Mouse (Mus musculus): Measurements from ENCODE around the gene Hist3h2a. TPM values are rescaled to one million over a fixed set of nuclear protein-coding genes. Genes with fewer than 3 reads are reported as not detected.
A peak's percentile ranks its signal among the peaks of the same experiment; 100 is the strongest.

Gene Hist3h2a
- polyA plus RNA-seq, 1 experiment from 2014 or later, result 152 TPM

DNA sequence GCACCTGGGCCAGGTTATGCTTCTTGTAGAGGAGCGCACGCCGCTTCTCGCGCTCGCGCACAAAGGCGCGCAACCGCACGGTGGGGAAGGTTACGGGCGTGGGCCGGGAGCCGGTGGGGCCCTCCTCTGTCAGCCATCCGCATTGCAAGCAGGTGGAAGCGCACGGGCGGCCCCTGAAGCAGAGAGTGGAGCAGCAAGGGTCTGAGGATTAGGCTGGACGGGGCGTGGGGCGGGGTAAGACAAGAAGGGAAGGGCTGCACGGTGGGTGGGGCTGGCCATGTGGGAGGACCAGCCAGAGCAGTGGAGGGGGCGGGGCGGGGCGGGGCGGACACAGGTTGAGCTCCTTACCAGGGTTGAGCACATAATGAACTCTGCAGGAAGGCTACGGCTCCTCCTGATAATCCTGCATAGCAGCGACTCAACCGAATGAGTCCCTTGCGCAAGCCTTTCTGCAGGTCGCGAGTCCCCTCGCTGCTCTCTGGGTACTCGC lies 39.9 kb downstream of the Hist3h2a start:
- Histone ChIP-seq H3K4me3 (replicated peaks; ENCODE audit: low read length) (peak overlapping the region; percentile 50), H3K4me2 (ENCODE audit: low read length) (peak overlapping the region; percentile 72), H3K27ac (ENCODE audit: low read length) (no peak overlapping the region), H3K27me3 (replicated peaks; ENCODE audit: control insufficient read depth, insufficient read depth, low read length) (peaks cover 3% of the 10 kb centered on the region; the same call in 1 of the 2 replicates), H3K9ac (replicated peaks; ENCODE audit: low read depth, low read length) (peak overlapping the region; percentile 60), H3K4me1 (replicated peaks; ENCODE audit: control insufficient read depth, insufficient read depth, low read length) (peaks cover 6% of the 10 kb centered on the region), H3K9me3 (ENCODE audit: control insufficient read depth, low read length) (no peaks in the 10 kb centered on the region), H3K36me3 (ENCODE audit: control insufficient read depth, insufficient read depth) (peaks cover 5% of the 10 kb centered on the region; the same call in 1 of the 2 replicates)
- ATAC-seq, result peak; percentile 67
- WGBS, result under 1% methylated on average over 34 of the region's 35 CpGs

DNA sequence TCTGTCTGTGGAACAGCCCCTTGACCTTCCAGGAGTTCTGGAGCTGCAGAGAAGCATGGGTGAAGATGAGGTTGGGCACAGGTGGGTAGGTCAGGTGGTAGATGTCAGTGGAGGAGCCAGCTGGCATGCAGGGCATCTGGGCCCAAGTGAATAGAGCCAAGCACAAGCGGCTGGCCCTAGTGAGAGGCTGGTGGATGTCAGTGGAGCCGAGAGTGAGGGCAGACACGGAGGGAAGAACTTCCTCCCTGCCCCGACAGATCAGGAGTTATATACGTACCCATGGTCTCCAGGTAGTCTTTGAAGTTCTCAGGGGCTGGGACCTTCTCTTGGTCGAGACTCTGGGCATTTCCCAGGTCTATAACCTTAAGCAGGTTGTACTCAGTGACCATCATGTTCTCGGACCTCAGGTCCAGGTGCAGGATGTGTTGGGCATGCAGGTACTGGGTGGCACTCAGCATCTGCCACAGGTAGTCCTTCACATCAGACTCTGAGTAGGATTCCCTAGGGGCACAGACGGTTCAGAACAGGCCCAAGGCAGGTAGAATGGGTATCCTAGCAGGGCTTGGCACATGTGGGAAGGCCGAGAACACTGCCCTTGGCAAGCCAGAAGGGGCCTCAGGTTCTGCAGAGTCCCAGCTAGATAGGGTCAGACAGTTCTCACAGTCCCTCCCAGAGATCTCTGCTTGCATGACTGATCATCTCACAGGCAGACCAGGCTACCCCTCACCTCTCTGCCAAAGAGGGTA lies 40.7 kb downstream of the Hist3h2a start:
- H3K4me3 ChIP-seq (replicated peaks; ENCODE audit: low read length), result peak overlapping the region; percentile 50
- no peaks in the 10 kb centered on the region for H3K9me3 ChIP-seq (ENCODE audit: control insufficient read depth, low read length)
- H3K4me2 ChIP-seq (ENCODE audit: low read length), result peak overlapping the region; percentile 72
- peaks cover 3% of the 10 kb centered on the region; the same call in 1 of the 2 replicates for H3K27me3 ChIP-seq (replicated peaks; ENCODE audit: control insufficient read depth, insufficient read depth, low read length)
- H3K27ac ChIP-seq (ENCODE audit: low read length), result no peak overlapping the region
- H3K4me1 ChIP-seq (replicated peaks; ENCODE audit: control insufficient read depth, insufficient read depth, low read length), result peaks cover 6% of the 10 kb centered on the region
- no peak overlapping the region for H3K9ac ChIP-seq (replicated peaks; ENCODE audit: low read depth, low read length)
- peaks cover 5% of the 10 kb centered on the region; the same call in 1 of the 2 replicates for H3K36me3 ChIP-seq (ENCODE audit: control insufficient read depth, insufficient read depth)
- ATAC-seq, result no peak
- WGBS, result 78% methylated on average over 9 of the region's 9 CpGs

DNA sequence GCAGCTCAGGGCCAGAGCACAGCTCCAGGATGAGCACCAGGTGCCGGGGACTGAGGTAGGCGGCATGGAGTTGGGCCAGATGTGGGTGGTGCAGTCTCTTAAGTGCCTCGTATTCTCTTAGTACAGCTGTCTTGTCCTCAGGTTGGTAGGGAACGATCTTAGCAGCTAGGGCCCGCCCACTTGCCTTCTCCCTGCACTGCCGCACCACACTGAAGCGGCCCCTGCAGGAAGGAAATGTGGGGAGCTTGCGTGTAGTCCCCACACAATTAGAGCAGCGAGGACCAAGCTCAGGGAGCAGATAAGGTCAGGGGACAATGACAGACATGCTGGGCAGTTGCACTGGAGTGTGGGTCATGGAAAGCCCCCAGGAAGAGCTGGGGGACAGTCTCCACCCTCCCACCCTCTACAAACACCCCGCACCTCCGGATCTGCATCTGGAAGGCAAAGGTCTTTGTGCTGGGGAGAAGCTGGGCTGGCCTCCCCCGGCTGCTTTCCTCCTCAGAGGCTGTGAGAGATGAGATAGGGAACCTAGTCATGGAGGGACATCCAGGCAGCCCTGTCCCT lies 41.4 kb downstream of the Hist3h2a start:
- ATAC-seq, result no peak
- WGBS, result 55% methylated on average over 12 of the region's 12 CpGs
- Histone ChIP-seq H3K27ac (ENCODE audit: low read length) (no peak overlapping the region), H3K4me1 (replicated peaks; ENCODE audit: control insufficient read depth, insufficient read depth, low read length) (peaks cover 6% of the 10 kb centered on the region), H3K9me3 (ENCODE audit: control insufficient read depth, low read length) (no peaks in the 10 kb centered on the region), H3K9ac (replicated peaks; ENCODE audit: low read depth, low read length) (no peak overlapping the region), H3K27me3 (replicated peaks; ENCODE audit: control insufficient read depth, insufficient read depth, low read length) (peaks cover 3% of the 10 kb centered on the region; the same call in 1 of the 2 replicates), H3K4me3 (replicated peaks; ENCODE audit: low read length) (no peak overlapping the region), H3K4me2 (ENCODE audit: low read length) (no peak overlapping the region), H3K36me3 (ENCODE audit: control insufficient read depth, insufficient read depth) (peaks cover 1% of the 10 kb centered on the region; the same call in 1 of the 2 replicates)

DNA sequence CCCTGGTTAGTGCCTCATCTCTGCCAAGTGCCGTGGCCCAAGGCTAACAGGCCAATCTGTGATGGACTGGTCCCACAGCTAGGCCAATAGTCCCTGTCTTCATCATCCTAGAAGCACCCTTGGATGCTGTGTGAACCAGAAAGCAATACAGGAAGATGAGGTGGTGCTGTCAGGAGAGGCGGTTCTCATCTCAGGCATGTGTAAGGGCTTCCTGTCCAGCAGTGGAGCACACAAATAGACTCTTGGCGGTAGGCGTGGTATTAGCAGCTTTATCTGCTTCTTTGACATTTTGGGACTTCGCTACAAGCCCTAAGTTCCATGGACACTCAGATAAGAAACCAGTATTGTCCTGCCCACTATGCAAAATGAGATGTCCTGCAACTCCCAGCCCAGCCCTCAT lies 43.1 kb downstream of the Hist3h2a start:
- 88% methylated on average over 5 of the region's 5 CpGs for WGBS

DNA sequence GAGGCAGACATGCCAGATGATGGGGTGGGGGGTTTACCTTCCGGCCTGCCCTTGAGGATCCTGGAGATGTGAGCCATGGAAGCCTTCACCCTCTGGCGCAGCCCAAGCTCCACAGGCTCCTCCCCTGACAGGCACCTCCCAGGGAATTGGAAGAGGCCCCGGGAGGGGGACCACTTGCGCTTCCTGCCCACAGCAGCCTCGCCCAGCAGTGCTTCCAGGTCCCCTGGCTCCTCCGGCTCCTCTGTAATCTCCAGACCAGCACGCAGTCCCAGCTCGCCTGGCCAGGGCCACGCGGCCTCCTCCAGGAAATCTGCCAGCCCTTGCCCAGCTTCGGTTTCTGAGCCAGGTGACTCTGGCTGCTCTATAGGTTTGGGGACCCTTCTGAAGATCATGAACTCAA lies 44.7 kb downstream of the Hist3h2a start:
- H3K4me1 ChIP-seq (replicated peaks; ENCODE audit: control insufficient read depth, insufficient read depth, low read length), result peaks cover 6% of the 10 kb centered on the region
- no peak overlapping the region for H3K4me3 ChIP-seq (replicated peaks; ENCODE audit: low read length)
- H3K27me3 ChIP-seq (replicated peaks; ENCODE audit: control insufficient read depth, insufficient read depth, low read length), result peaks cover 3% of the 10 kb centered on the region; the same call in 1 of the 2 replicates
- ATAC-seq, result no peak
- 68% methylated on average over 11 of the region's 11 CpGs for WGBS
- no peaks in the 10 kb centered on the region for H3K36me3 ChIP-seq (ENCODE audit: control insufficient read depth, insufficient read depth)
- no peak overlapping the region for H3K4me2 ChIP-seq (ENCODE audit: low read length)
- H3K27ac ChIP-seq (ENCODE audit: low read length), result no peak overlapping the region
- no peak overlapping the region for H3K9ac ChIP-seq (replicated peaks; ENCODE audit: low read depth, low read length)
- H3K9me3 ChIP-seq (ENCODE audit: control insufficient read depth, low read length), result no peaks in the 10 kb centered on the region

More for the DNA sequence above, 43.1 kb downstream of the Hist3h2a start:
- H3K27me3 ChIP-seq (replicated peaks; ENCODE audit: control insufficient read depth, insufficient read depth, low read length), result peaks cover 3% of the 10 kb centered on the region; the same call in 1 of the 2 replicates
- peaks cover 6% of the 10 kb centered on the region for H3K4me1 ChIP-seq (replicated peaks; ENCODE audit: control insufficient read depth, insufficient read depth, low read length)
- H3K9me3 ChIP-seq (ENCODE audit: control insufficient read depth, low read length), result no peaks in the 10 kb centered on the region
- H3K4me2 ChIP-seq (ENCODE audit: low read length), result no peak overlapping the region
- H3K27ac ChIP-seq (ENCODE audit: low read length), result no peak overlapping the region
- no peaks in the 10 kb centered on the region for H3K36me3 ChIP-seq (ENCODE audit: control insufficient read depth, insufficient read depth)
- H3K9ac ChIP-seq (replicated peaks; ENCODE audit: low read depth, low read length), result no peak overlapping the region
- no peak overlapping the region for H3K4me3 ChIP-seq (replicated peaks; ENCODE audit: low read length)
- no peak for ATAC-seq

DNA sequence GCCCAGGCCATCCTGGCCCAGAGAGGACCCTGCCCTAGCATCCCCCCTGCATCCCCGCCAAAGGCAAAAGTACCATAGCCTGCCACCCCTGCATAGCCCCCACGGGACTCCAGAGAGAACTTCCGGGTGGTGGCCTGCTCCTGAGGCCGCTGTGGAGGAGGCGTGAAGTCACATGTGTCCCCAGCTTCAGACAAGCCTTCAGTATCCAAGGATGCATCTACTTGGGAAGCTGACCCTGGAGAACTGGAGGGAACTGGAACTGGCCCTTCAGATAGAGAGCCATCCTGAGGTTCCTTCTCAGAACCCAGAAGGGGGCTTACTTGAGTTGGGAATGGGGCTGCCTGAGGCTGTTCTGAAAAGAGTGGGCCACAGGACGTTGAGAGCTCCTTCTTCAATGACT lies 45.3 kb downstream of the Hist3h2a start:
- H3K4me1 ChIP-seq (replicated peaks; ENCODE audit: control insufficient read depth, insufficient read depth, low read length), result peaks cover under 1% of the 10 kb centered on the region
- no peaks in the 10 kb centered on the region for H3K36me3 ChIP-seq (ENCODE audit: control insufficient read depth, insufficient read depth)
- ATAC-seq, result no peak
- H3K27ac ChIP-seq (ENCODE audit: low read length), result no peak overlapping the region
- no peak overlapping the region for H3K9ac ChIP-seq (replicated peaks; ENCODE audit: low read depth, low read length)
- H3K9me3 ChIP-seq (ENCODE audit: control insufficient read depth, low read length), result no peaks in the 10 kb centered on the region
- WGBS, result 80% methylated on average over 6 of the region's 6 CpGs
- peaks cover 3% of the 10 kb centered on the region; the same call in 1 of the 2 replicates for H3K27me3 ChIP-seq (replicated peaks; ENCODE audit: control insufficient read depth, insufficient read depth, low read length)
- H3K4me3 ChIP-seq (replicated peaks; ENCODE audit: low read length), result no peak overlapping the region
- no peak overlapping the region for H3K4me2 ChIP-seq (ENCODE audit: low read length)

DNA sequence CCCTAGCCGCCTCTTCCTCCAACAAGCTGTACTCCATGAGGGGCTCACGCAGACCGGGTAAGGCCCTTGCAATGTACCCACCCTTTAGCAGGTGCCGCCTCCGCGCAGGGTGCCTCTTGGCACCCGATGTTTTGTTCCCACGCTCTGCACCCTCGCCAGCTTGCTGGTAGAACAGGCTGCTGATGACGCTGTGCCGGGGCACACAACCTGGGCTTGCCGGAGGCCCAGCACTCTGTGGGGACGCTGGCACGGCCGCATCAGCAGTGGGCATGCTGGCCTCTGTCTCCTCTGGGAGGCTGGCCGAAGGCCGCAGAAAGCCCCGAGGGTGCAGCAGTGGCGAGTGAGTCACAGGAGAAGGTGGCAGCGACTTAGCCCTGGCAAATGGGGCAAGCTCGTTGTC lies 46.1 kb downstream of the Hist3h2a start:
- H3K4me1 ChIP-seq (replicated peaks; ENCODE audit: control insufficient read depth, insufficient read depth, low read length), result no peaks in the 10 kb centered on the region
- 95% methylated on average over 21 of the region's 21 CpGs for WGBS

DNA sequence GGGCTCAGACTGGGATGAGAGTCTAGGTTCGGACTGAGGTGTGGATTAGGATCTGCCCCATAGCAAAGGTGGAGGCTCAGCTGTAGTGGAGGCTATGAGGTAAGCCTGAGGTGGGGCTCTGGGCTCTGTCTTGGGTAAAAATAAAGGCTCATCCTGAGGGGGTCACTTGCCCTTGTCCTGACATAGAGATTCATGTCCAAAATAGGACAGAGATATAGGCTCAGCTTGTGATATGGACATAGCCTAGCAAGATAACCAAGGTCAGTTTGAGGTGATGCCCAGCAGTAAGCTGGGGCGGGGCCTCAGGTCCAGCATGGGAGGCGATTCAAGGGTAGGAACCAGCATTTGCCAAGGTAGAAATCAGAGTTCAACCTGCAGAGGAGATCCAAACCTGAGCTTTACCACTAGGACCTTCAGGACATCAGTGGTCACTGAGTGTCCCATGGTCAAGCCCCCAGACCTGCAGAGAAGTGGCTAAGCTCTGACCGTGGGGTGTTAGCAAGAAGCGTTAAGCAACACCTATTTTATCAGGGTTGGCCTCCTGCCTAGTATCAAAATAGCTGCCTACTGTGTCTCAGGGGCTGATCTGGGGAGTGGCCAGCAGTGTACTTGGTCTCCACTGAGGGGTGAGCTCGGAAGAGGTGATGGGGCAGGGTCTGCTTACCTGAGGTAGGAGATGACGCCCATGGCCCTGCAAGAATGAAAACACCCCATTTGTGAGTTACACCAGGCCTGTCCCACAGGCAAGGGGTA lies 48.0 kb downstream of the Hist3h2a start:
- Histone ChIP-seq H3K9me3 (ENCODE audit: control insufficient read depth, low read length) (no peaks in the 10 kb centered on the region), H3K27ac (ENCODE audit: low read length) (no peak overlapping the region), H3K27me3 (replicated peaks; ENCODE audit: control insufficient read depth, insufficient read depth, low read length) (no peaks in the 10 kb centered on the region), H3K9ac (replicated peaks; ENCODE audit: low read depth, low read length) (no peak overlapping the region), H3K36me3 (ENCODE audit: control insufficient read depth, insufficient read depth) (no peaks in the 10 kb centered on the region), H3K4me2 (ENCODE audit: low read length) (no peak overlapping the region), H3K4me3 (replicated peaks; ENCODE audit: low read length) (no peak overlapping the region), H3K4me1 (replicated peaks; ENCODE audit: control insufficient read depth, insufficient read depth, low read length) (no peaks in the 10 kb centered on the region)
- no peak for ATAC-seq
- 76% methylated on average over 7 of the region's 7 CpGs for WGBS

More for the DNA sequence above, 46.1 kb downstream of the Hist3h2a start:
- no peaks in the 10 kb centered on the region for H3K36me3 ChIP-seq (ENCODE audit: control insufficient read depth, insufficient read depth)
- no peak for ATAC-seq
- H3K9ac ChIP-seq (replicated peaks; ENCODE audit: low read depth, low read length), result no peak overlapping the region
- H3K27ac ChIP-seq (ENCODE audit: low read length), result no peak overlapping the region
- H3K4me3 ChIP-seq (replicated peaks; ENCODE audit: low read length), result no peak overlapping the region
- no peaks in the 10 kb centered on the region for H3K9me3 ChIP-seq (ENCODE audit: control insufficient read depth, low read length)
- no peaks in the 10 kb centered on the region for H3K27me3 ChIP-seq (replicated peaks; ENCODE audit: control insufficient read depth, insufficient read depth, low read length)
- no peak overlapping the region for H3K4me2 ChIP-seq (ENCODE audit: low read length)
